Mouse (Mus musculus) adrenal gland, adult 8-10 months (tissue): ENCODE measurements around the gene Crtap. TPM values are rescaled to one million over a fixed set of nuclear protein-coding genes. Genes with fewer than 3 reads are reported as not detected.
A peak's percentile ranks its signal among the peaks of the same experiment; 100 is the strongest.
"Not testable (repeated sequence)": the region's sequence is repeated elsewhere in the genome, so short reads cannot be mapped to it uniquely, and the experiment has no call there.

ENCODE experiments used
- DNase-seq: peaks from one replicate; pipeline ENCODE4 v3.0.0; 2022
- total RNA-seq, 4 experiments: library from RNA; stranded (reverse); gene quantifications; 2 replicates each; pipeline ENCODE4 v1.2.4; 2022

Crtap gene
- total RNA-seq, 4 experiments from 2014 or later, result 103 to 145 (median 123) TPM

GRCm38 (mm10) chr9:114394677-114395076 lies 4.2 kb upstream of the Crtap start:
- no peak for DNase-seq

GRCm38 (mm10) chr9:114394136-114394535 lies 3.7 kb upstream of the Crtap start:
- not testable (repeated sequence) for DNase-seq

- no peak for DNase-seq
Measured at GRCm38 (mm10) chr9:114390749-114391075, 237 bp upstream of the Crtap start.

- no peak for DNase-seq
Measured at GRCm38 (mm10) chr9:114389371-114389904, 1.0 kb downstream of the Crtap start.

- no peak for DNase-seq
Measured at GRCm38 (mm10) chr9:114388701-114389370, 1.6 kb downstream of the Crtap start.

GRCm38 (mm10) chr9:114388288-114388687 lies 2.2 kb downstream of the Crtap start:
- DNase-seq, result peak; percentile 25

- peak; percentile 58 for DNase-seq
Measured at GRCm38 (mm10) chr9:114387086-114387485, 3.4 kb downstream of the Crtap start.

- DNase-seq, result no peak
Measured at GRCm38 (mm10) chr9:114385160-114385559, 5.3 kb downstream of the Crtap start.

GRCm38 (mm10) chr9:114384691-114385090 lies 5.8 kb downstream of the Crtap start:
- no peak for DNase-seq

GRCm38 (mm10) chr9:114382936-114383710 lies 7.4 kb downstream of the Crtap start:
- no peak for DNase-seq

- no peak for DNase-seq
Measured at GRCm38 (mm10) chr9:114380881-114381733, 9.4 kb downstream of the Crtap start.

GRCm38 (mm10) chr9:114379871-114380270 lies 10.6 kb downstream of the Crtap start:
- DNase-seq, result no peak

GRCm38 (mm10) chr9:114377168-114377567 lies 13.3 kb downstream of the Crtap start:
- DNase-seq, result no peak

GRCm38 (mm10) chr9:114375276-114375962 lies 15.1 kb downstream of the Crtap start:
- no peak for DNase-seq

- DNase-seq, result not testable (repeated sequence)
Measured at GRCm38 (mm10) chr9:114371717-114372116, 18.8 kb downstream of the Crtap start.

GRCm38 (mm10) chr9:114369389-114369788 lies 21.1 kb downstream of the Crtap start:
- DNase-seq, result not testable (repeated sequence)

GRCm38 (mm10) chr9:114368471-114368858 lies 22.0 kb downstream of the Crtap start:
- no peak for DNase-seq

GRCm38 (mm10) chr9:114367783-114368470 lies 22.5 kb downstream of the Crtap start:
- DNase-seq, result peak; percentile 79

GRCm38 (mm10) chr9:114329855-114330254 lies 60.6 kb downstream of the Crtap start, which contains the start of gene Bcl2a1c:
Bcl2a1c (plus strand) TSS chr9:114330135.
- DNase-seq, result not testable (repeated sequence)

GRCm38 (mm10) chr9:114328332-114328731 lies 62.1 kb downstream of the Crtap start:
- not testable (repeated sequence) for DNase-seq

- DNase-seq, result no peak
Measured at GRCm38 (mm10) chr9:114326011-114326748, 64.3 kb downstream of the Crtap start.
